Mouse (Mus musculus): ENCODE data around the gene Rack1.
"Not testable (repeated sequence)": the region's sequence is repeated elsewhere in the genome, so short reads cannot be mapped to it uniquely, and the experiment has no call there.

Rack1 gene

DNA sequence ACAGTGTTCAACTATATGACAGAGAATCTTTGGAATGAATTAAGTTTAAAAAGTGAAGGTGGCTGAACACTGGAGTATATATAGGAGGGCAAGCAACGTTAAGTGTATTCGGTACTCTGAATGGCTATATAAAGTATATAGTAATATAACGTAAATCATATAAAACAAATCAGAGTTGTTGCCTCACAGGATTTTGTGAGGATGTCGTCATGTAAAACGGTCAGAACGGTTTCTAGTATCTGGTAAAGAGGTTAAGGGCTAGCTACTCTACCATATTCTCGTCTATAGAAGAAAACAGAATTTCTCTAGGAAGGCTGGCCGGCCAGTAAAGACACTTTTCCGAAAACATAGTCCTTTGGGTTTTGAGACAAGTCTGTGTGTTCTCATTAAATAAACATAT is 17.7 kb downstream of the Rack1 start:
- in situ Hi-C loops (cut with MboI): no loop called here

DNA sequence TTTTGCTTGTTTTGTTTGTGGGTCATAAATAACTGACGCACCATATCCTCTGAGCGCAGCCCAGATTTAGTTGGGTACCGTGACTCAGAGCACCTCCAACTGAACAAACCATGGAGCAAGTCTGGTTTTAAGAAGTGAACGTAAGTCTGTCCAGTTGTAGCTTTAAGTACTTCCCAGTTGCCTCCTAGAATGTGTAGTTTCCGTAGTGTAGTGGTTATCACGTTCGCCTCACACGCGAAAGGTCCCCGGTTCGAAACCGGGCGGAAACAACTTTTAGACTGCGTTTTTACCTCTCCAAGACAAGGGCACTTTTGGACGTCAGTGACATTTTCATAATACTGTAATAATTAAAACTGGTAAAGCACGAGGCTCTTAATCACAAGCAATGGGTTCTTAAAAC is 18.2 kb downstream of the Rack1 start:
- in situ Hi-C loops (cut with MboI): no loop called here

DNA sequence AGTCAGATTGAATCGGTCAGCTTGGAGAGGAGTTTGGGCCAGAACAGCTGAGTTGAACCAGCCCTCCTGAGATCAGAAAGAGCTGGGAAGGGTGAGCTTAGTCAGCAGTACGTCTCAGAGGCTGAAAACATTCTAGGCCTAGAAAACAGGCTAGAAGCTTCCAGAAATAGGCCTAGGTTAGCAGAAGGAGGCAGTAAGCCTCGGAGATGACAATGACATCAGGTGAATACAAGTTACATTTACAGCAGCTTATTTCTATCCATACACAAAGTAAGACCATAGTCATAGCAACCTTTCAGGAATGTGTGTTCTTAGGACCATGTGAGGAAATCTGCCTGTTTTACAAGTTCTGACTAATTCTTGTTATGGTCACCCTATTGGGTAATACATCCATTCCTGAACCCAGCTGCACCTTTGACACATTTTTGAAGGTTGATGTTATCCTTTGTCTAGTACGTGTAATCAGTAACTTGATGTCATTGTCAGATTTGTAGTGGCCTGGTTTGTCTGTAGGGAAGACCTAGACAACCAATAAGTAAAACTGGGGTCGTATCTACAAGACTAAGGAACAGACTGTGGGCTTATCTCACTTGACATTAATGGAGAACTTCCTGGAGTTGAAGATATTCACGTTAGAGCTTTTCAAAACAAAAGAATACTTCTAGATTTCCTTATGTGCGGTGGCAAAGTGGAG is 19.6 kb downstream of the Rack1 start:
- in situ Hi-C loops (cut with MboI): no loop called here

DNA sequence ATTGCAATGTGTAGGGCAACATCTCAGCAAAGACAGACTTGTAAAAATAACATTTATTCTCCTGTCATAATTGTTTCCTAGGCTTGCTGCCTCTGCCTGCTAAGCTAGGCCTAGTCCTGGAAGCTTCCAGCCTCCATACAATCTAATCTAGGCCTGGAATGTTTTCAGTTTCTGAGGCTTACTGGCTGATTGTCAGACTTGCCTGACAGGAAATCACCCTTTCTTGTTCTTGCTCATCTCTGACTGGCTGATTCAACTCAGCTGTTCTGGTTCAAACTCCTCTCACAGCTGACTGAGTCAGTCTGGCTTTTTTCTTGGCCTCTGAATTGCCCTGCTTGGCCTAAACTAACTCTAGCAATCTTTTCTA is 20.2 kb downstream of the Rack1 start:
- in situ Hi-C loops (cut with MboI): no loop called here

DNA sequence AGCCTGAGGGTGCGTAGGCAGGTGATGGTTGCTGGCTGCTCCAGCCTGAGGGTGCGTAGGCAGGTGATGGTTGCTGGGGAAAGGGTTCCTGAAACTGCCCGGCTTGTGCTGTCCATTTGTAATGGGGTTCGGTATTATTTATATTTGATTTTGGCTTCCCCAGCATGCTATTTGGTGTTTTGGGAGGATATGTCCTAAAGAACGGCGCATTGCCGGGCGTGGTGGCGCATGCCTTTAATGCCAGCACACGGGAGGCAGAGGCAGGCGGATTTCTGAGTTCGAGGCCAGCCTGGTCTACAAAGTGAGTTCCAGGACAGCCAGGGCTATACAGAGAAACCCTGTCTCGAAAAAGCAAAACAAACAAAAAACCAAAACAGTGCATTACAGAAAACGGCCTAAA is 21.2 kb downstream of the Rack1 start:
- in situ Hi-C loops (cut with MboI): not testable (repeated sequence)

DNA sequence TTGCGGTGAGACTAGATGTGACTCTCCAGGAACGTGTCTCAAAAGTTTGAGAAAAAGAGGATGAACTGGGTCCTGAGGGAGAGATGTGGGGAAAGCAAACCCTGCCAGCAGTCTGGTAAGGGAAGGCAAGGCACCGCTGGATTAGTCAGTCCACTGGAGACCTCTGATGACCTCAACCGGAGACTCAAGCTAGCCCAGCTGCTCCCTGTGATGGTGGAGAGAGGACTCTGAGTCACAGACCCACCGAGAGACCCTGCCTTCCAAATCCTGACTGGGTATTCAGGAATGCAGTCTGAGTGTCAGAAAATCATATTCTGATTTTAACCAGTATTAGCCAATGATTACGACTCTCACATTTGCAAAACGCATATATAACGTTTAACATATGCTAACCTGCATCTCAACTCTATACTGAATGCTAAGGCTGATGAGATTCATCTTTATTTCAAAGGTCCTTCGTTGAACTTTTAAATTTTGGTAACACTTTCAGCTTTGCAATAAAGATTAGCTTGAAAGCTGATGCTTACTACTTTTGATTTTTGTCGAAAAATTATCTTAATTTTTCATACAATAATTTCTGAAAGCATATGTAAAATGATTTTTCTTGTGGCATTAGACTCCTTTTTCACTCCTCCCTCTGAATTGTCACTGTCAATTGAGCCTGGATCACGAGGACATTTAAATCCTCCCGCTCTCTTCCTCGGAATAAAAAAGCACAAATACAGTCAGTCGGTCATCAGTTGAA is 22.8 kb downstream of the Rack1 start:
- in situ Hi-C loops (cut with MboI): no loop called here

DNA sequence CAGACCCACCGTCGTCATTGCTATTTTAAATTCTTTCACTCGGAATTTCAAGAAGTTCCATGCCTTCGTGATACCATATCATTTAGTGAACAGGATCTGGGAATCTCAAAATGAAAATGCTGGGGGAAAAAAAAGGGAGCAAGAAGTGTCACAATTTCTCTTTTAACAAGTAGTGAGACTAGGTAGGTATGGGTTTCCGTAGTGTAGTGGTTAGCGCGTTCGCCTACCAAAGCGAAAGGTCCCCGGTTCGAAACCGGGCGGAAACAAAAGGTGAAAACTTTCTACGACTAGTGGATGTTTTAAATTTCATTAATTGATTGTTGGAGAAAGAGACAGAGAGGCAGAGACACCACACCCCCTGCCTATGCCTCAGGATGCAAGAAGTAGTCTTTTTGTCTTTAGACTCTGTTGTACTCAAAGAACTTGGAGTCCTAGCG is 23.4 kb downstream of the Rack1 start:
- in situ Hi-C loops (cut with MboI): no loop called here

DNA sequence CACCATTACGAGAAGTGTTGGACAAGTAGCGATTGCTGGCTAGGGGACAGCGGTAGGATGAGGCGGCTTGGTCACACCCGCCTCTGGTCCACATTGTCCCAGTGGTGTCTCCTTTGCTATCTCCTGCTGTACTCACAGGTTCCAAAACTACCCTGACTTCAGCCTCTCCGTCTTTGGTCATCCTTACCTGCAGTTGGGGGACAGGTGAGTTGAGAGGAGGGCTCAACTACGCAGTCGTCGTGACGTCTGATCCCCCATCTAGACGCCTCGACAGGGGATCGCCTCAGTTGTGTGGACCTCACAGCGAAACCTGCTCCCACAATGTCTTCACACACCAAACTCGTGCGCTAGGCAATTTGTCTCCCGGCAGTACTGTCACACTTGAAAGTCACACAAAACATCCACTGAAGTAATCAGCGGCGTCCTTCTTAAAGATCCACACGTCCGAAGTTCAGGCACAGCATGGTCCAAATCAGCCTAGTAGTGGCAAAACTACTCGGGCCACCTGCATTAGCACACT is 24.2 kb downstream of the Rack1 start:
- in situ Hi-C loops (cut with MboI): no loop called here

DNA sequence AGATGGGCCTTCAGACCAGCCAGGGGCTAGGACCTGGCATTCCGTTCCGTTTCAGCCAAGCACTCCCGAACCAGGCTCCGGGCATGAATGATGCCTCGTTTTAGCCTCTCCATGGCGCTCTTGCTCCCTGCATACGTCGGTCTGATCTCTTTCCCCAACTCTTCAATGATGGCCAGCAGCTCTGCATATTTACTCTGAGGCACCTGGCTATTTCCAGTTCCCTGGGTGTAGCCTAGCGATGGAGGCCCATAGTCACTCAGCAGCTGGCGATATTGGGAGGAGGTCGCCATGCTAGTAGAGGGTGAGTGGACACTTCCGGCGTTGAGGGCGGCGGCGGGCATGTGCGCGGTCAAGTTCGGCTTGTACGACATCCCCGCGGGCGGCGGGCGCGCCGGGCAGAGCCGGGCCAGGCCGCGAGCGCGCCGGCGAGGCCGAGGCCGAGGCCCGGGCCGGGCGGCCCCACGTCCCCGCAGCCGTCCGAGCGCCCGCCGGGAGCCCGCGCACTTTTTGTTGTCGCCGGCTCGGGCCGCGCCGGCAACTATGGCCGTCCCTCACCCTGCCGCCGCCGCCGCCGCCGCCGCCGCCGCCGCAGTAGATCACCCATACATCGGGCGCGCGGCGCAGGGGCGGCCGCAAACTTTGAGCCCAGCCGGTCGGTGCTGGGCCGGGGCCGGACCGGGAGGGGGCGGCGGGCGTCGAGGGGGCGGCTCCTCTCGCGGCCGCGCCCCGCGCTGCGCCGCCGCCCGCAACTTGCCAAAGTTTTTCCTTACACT is 26.0 kb downstream of the Rack1 start, which contains the start of the genes Trim7 and Gm12184:
Gene Trim7, plus strand, starts transcription at position 162 of the 773 bp plus-strand sequence.
Gene Gm12184, minus strand, starts transcription at position 677 of the 773 bp plus-strand sequence.
- in situ Hi-C loops (cut with MboI): not testable (repeated sequence)

DNA sequence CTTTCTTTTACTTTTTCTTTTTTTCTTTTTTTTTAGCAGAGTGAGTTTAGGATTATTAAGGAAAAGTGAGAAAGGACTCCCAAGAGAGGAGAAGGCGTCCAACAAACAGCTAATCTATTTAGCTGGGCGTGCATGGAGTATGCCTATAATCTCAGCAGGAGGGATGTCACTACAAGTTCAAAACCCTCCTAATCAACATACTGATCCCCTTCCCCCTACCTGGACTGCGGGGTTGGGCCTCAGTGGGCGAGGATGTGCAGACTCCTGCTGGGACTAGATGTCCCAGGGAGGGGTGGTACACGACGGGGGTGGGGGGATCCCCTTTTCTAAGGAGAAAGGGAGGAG is 26.6 kb downstream of the Rack1 start:
- in situ Hi-C loops (cut with MboI): no loop called here

DNA sequence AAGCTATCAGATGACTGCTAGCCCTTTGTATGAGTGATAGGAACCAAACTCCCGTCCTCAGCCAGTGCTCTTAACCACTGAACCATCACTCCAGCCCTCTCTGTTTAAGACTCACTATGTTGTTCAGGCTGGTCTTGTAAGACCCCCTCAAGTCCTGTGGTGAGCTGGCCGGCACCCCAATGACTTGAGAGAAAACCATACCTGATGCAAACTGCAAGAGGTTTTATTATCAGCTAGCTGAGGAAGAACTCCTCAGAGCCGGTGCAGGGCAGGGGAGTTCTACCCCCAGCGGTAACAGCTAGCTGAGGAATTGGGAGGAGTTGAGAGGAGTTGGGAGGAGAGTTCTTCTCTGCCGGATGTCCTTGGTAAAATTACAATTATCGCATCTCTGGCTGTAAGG is 27.8 kb downstream of the Rack1 start:
- in situ Hi-C loops (cut with MboI): no loop called here

DNA sequence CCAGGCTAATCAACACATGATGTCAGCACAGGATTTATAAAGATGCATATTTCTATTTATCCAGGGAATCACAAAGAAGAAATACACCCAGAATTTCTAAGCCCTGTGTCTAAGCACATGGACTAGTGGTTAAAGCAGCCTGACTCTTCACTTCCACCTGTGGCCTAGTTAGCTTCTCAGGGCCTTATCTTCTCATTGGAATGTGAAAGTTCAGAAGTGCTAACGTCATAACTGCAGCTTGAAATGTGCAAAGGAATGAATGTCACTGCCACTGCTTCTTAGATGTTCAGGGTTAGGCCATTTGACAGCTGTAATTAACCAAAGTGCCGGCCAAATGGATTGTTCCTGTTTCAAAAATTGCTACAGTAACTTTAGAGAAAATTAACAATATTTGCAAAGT is 30.1 kb downstream of the Rack1 start:
- in situ Hi-C loops (cut with MboI): no loop called here

DNA sequence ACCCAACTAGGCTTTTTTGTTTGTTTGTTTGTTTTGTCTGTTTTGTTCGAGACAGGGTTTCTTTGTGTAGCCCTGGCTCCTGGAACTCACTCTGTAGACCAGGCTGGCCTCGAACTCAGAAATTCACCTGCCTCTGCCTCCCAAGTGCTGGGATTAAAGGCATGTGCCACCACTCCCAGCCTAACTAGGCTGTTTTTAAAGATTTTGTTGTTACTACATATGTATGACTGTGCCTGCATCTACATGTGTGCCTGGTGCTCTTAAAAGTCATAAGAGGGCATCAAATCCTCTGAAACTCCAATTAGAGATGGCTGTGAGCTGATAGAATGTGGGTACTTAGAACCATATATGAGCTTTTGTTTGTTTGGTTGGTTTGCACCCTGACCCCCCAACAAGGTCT is 31.1 kb downstream of the Rack1 start:
- in situ Hi-C loops (cut with MboI): no loop called here

DNA sequence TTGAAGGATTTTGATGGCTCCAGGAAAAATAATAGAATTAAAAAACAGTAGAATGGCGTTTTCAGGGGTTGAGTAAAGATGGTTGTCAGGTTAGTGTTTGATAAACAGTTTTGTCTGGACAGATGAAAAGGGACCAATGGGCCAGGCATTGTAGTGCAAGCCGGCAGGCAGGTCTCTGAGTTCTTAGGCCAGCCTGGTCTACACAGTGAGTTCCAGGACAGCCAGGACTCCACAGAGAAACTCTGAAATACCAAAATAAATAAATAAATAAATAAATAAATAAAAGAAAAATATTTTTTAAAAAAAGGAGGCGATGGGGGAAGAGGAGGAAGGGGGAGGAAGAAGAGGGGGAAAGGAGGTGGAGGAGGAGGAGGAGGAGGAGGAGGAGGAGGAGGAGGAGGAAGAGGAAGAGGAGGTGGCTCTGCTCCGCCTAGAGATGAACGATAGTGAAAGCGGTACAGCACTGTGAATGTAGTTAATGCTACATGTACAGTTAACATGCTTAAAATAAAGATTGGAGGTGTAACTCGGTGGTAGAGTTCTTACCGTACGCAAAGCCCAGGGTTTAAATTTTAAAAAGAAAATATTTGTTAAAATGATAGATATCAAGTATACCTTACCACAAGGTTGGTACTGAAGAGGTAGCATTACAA is 33.1 kb downstream of the Rack1 start:
- in situ Hi-C loops (cut with MboI): no loop called here

DNA sequence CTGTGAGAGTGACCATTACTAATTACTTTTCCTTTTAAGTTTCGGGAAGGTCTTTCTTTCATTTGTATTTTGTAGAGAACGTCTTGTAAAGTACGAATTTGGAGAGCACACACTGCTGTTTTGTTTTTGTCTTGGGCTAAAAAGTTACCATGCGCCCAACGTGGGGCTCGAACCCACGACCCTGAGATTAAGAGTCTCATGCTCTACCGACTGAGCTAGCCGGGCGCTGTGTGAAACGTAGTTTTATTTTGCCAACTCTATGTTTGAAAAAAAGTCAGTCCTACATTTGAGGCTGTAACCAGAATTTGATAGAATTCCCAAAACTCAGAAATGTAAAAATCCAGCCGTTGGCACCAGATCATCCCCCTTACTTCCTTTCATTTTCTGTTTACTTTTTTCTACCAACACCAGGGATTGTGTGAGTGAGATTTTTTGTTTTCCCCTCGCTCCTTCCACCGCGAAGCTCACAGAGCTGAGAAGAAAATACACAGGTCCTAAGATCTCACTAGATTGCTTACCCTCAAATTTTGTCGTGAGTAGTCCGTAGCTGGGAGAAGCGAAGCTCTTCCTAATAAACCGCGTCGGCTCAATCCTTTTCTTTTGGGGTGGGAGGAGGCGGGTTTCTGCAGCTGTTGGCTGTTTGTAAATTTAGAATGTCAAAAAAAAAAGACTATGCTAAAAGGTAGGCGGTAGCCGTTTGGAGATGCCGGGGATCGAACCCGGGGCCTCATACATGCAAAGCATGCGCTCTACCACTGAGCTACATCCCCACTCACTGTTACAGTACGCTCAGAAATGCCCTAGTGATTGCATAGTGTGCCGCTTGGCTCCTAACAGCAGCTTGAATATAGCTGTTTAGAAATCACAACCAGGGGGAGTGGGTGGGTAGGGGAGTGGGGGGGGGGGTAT is 33.9 kb downstream of the Rack1 start:
- in situ Hi-C loops (cut with MboI): no loop called here

DNA sequence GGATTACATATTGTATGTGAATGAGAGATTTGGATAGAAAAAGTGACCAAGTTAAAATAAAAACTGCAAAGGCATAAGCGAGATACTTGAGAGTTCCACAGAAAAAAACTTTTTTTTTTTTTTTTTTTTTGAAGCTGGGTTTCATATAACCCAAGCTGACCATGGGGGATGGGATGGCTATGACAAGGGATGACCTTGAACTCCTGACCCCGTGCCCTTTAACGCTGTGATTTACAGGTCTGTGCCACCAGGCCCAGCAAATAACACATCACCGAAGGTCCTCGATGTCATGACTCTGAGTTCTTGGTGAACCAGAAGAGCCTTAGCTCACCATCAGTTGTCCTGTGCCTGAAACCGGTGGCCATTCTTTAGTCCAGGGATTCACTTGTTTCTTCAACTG is 35.8 kb downstream of the Rack1 start:
- in situ Hi-C loops (cut with MboI): no loop called here

DNA sequence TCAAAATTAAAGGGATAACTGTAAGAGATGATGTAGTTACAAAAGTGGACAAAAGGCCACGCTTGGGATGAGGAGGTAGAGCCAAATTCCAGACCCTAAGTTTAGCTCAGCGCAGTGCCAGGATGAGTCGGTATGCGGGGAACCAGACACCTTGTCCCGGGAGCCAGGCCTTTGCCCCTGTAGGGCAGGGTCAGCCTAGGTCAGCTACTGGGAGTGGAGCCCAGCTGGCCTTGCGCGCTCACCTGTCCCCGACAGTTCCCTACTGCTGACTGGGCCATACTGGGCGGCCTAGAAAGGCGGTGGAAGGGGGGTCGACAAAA is 36.8 kb downstream of the Rack1 start:
- in situ Hi-C loops (cut with MboI): no loop called here

DNA sequence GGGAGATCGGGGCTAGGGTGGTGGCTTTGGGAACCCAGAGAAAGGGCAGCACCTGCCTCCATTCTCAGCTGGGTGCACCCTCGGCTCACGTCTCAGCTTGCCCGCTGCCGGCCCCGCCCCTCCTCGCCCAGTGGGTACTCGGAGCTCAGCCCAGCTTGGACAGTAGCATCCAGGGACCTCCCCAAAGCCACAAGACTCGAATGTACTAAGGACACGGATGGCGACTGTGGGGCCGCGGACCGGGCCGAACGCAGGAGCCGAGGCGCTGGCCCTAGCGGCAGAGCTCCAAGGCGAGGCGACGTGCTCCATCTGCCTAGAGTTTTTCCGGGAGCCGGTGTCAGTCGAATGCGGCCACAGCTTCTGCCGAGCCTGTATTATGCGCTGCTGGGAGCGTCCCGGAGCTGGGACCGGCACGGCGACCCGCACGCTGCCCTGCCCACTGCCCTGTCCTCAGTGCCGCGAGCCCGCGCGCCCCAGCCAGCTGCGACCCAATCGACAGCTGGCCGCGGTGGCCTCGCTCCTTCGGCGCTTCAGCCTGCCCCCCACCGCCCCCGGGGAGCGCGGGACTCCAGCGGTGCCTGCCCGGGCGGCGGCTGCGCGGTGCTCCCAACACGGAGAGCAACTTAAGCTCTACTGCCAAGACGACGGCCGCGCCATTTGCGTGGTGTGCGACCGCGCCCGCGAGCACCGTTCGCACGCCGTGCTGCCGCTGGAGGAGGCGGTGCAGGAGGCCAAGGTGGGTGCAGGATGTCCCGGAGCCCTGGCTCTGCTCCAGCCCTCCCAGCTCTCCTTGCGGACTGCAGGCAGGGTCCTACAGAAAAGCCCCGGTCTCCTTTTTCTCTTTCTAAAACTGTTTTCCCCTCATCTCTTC is 37.4 kb downstream of the Rack1 start:
- in situ Hi-C loops (cut with MboI): no loop called here

DNA sequence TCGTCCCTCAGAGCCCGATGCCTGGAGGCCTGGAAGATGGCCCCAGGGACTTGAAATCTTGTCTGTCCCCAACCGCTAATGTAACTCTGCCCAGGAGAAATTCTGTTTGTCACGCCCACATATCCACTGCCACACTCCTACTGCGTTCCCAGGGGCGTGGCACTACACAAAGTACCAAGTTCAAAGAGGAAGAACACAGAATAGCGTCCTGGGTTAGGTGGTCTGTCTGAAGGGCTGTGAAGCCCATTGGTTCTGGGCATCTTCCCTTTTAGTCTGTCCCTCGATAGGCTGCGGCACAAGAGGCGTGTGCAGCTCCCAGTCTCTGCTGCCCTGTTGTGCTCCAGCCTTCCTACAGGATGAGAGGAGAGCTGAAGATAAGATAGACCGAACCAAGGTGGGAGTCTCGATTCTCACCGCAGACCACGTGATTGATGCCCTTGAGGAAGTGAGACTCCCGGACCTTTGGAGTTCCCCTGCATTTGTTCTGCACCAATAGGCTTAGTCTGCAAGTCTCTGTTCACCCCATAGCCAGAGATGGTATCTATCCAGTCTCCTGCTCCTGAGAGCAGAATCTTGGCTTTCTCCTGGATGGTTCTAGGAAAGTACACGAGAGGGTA is 38.2 kb downstream of the Rack1 start:
- in situ Hi-C loops (cut with MboI): no loop called here

Measured in mature B cell (primary cell).